Mouse (Mus musculus) gonadal fat pad, adult 2 months (tissue): ENCODE measurements at regions not wholly inside any gene's neighbourhood (a gene's known extent, or its start where the extent isn't known, plus 50 kb on each side); places are given as distances from the start of the nearest gene placed in this dataset.

Experiments
- DNase-seq: peaks from one replicate; pipeline ENCODE4 v3.0.0-alpha.2; 2012; ENCODE audit warnings: low read depth

DNA sequence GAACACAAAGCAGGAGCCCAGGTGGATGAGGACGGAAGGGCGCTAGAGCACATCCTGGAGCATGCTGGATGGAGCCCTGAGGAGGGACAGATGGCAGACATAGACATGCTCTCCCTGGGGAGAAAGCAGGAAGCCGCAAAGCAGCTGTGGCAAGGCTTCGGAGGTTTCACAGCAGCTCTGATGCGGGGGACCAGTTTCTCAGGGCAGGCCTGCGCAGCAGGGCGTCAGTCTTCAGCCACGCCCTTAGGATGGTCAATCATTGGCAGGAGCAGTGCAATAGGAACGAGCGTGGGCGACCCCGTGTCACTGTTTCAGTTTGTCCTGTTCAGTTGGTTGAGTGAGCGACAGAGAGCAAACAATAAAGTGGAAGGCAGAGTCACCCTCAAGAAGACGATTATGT, 343.8 kb upstream of the Gm10131 start:
- DNase-seq = no peak

DNA sequence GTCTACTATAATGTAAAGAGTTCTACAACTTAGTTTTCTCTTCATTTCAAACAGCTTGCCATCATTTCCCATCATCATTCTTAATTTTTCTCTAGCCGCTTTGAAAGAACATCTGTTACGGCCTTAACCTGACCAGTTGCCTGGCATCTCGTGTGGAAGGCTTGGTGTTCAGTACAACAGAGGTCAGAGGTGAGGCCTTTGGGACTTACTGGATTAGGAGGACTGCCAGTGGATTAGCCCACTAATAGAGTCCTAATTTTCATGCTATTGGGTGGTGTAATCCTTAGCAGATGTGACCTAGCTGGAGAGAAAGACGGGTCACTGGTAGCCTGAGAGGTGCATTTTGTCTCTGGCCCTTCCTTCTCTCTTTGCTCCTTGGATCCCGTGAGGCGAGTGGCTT, 341.3 kb upstream of the Gm10131 start:
- no peak for DNase-seq

DNA sequence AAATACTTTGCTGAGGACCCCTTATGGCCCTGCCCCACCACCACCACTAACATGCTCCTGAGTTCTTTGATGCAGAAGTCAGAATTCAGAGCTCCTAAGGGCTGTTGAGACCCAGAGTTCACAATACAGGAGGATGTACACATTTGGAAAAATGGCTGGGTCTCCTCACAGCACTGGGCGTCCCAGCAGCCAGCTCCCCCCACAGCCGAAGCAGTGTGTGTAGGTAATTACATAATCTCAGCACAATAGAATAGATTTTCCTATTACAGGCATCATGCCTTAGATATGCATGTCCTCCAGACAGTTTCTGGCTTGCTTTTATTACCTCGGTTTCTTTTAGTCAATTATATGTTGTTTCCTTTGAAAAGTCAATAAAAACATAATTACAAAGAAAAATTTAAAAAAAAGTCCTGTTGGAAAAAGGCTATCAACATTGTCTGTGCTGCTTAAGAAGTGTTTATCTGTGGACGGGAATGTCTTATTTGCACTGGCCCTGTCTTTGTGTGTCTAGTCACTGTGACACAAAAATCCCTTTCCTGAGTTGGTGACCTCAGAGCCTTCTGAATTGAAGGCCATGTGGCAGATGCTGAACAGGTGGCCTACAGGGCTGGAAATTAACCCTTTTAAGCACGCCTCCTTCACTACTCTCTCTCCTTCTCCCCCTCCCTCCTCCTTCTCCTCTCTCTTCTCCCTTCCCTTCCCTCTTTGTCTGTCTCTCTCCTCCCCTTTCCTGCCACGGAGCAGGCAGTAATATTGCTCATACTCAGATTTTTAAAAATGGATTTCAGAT, 339.9 kb upstream of the Gm10131 start:
- no peak for DNase-seq

DNA sequence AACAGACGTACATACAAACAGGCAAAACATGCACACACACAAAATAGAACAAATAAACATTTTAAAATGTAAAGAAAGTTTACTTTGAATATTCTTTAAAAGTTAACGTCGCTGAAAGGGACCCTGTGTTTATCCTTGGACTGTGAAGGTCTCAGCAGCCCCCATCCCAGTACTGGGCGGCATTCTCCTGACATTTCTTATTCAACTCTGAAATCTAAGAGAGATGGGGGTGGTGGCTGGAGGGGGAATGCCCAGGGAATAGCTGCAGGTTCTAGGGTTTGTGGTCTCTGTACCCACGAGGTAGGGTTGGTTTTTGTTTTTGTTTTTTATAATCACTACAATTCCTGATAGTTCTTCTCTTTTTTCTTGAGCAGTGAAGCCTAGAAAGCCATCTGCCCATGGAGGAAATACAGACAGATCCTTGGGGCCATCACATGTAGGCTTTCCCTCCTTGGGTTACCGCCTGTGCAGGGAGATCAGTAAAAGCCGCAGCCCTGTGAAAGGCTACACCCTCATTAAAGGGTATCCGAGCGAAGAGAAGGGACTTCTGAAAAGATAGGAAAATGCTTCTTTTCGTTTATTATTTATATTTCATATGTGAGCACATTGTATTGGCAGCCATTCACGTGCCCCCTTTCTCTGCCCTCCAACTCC, 338.0 kb upstream of the Gm10131 start:
- no peak for DNase-seq

DNA sequence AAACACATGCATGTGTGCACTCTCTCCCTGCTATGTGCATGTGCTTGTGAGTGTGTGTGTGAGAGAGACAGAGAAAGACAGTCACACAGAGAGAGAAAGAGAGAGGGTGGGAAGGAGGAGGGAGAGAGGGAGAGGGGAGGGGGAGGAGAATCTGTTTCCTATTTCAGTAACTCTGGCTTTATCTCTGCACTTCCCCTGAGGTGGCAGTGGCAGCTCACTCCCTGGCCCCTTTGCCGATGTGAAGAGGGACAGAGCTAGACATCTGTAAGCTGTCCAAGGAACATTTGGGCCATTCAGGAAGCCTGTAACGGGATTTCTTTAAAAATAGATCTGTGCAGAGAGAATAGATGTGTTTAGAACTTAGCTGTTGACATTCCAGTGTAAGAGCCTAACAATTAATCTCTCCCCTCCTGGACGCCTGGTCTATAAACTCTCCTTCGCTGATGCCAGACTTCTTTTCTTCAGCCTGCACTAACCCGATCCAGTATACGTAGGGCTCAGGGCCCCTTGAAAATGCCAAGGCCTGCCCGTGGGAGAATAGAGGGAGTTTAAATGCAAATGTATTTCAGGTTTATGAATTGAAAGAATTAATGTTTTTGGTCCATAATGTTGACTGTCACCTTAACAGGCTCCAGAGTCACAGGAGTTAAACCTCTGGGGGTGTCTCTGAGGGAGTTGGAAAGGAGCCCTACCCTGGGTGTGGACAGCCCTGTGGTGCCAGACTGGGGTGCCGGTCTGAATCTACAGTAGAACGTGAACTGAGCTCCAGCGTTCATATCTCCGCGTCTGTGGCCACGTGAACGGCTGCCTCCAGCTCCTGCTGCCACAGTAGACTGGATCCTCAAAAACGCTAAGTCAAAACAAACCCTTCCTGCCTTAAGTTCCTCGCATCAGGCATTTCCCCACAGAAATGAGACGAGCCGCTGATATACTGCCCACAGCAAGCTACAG, 336.6 kb upstream of the Gm10131 start:
- no peak for DNase-seq

DNA sequence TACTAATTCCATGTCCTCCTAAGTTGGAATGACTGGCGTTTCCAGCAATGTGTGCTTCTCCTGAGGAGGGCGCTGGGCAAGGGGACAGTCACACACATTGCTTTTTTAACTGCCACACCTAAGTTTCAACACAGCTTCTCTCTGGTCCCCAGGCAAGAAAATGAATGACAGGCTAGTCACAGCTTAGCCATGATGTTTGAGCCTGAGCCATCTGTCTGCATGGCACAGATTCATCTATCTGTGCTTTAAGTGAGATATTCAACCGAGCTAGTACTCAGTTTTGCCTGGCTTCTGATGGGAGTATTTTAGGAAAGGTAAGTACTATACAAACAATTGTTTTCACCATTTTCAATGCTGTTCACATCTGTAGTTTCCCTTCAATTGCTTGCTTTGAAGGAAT, 331.2 kb upstream of the Gm10131 start:
- DNase-seq = no peak

DNA sequence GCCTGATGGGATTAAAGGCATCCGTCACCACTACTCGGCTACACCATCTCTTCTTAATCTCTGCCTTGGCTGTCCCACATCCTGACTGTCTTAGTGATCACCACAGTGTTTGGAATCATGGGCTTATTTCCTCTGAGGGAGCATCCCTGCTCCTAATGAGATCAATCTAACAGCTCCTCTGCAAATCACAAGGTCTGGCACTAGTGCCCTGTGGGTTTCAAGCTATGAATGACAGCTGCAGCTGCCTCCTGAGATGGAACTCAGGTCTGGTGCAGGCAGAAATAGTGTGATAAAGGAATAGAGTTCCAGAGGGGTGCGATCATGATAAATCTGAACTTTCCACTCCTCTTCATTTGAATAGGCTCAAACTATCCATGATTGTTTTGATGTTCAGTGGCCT, 330.2 kb upstream of the Gm10131 start:
- DNase-seq = no peak

DNA sequence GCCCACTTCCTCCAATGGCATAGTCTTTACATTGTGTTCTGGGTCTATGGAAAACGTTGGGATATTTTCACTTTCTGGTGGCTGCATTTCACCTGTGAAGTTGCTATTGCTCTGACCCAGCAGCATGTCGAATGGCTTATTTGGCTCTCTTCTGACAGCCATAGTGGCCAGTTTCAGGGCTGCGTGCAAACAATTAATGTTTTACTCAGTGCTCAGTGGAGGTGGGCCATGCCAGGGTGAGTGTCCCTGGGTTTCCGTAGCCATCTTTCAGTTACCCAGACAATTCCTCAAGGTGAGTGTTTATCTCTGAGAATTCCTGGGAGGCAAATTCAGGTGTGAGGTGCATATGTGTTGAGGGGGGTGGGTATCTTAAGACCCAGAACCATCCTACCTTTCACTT, 329.2 kb upstream of the Gm10131 start:
- no peak for DNase-seq

DNA sequence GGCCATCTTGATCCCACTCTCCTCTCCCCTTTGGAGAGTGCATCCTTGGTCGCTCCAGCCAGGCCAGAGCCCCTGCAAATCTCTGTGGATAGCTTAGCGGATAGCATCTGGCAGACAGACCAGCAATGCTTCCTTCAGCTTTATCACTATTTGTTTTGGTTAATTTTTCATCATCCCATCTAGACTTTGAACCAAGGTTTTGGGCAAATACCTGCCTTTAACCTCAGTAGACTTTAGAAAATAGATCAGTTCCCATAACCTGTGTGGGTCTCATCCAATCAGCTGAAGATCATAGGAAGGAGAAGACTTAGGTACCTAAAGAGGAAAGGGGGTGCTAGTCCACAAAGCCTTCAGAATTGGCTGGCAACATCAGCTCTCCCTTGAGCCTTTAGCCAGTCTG, 327.2 kb upstream of the Gm10131 start:
- no peak for DNase-seq

DNA sequence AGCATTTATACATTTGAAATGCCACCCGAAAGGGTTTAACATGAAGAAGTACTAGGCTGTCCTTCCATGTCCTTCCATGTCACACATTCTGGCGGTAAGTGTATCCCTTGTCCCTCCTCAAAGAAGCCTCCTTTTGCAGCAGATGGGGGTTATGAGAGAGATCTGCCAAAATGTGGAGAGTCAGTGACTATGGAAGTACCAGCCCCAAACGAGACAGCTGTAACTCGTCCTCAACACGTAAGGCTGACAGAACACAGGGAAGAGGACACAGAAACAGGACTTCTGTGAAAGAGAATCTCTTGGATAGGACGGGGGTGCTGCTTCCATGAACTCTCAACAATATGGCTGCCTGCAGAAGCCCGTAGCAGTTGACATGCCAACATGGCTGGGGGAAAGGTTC, 320.4 kb upstream of the Gm10131 start:
- DNase-seq = no peak

DNA sequence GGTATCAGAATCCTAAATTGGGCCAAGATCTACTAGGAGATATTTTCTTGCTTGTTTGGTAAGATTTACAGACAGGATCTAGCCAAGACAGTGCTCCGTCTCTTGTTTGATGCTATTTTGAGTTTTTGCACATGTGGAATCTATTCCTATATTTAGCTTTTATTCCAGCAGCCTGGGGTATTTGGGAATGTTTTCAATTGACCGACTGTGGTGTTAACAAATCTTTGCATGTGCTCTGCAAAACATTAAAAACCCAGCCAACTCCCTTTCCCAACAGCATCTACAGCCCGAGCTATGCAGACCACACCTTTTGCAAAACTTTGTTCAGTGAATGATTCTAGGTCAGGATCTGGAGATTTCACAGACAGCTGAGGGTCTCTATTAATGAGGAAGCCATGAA, 317.7 kb upstream of the Gm10131 start:
- DNase-seq = no peak

DNA sequence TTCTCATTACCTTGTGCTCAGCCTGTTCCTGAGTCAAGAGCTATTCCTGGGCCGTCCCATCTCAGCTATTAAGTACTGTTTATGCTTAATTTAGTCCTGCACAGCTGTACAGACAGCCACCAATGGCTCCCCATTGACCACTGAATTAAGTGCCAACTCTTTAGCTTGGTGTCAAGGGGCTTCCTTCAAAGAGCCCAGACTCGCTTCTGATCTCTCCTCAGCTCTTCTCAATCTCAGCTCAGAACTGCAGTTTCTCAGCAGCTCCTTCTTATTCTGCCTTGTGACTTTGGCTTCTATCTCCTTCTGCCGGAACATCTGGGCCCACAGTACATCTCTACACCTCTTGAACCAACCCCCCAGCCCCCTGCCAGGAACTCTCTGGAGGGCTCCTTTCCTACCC, 290.0 kb upstream of the Gm10131 start:
- no peak for DNase-seq

DNA sequence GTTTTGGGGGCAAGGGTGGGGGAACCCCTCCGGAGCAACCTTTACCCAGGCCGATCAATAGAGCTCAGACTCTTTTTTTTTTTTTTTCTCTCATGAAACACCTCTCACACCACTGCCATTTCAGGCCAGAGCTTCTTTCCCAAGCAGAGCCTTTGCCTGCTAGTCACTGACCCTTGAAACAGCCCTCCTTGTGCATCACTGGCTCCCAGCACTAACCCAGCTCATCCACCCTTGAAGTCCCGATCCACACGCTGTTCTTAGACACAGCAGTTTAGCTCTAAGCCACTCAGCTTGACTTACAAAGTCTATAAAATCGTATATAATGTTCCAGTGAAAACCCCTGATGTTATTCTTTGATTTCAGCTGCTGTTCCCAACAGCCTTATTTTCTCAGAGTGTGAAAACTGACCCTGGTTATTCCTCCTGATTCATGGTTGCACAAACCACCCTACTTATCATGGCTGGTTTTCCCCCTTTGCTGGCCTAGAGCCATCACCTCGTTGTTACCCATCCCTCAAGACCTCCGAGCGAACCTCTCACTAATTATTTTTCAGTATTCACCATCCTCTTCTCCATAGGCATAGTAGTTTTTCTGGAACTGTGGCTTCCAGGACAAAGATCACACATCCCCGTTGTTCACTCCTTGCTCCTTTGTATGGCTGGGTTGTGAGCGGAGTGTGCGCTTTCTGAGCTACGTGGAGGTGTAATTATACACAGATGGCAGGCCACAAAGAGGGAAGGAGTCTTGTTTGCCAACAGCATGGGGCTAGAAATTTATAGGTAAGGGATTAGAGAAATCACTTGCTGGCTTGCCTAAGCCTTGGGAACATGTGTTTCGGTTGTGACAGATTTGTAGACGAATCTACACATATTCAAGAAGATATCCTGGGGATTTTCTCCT, 287.6 kb upstream of the Gm10131 start:
- no peak for DNase-seq

DNA sequence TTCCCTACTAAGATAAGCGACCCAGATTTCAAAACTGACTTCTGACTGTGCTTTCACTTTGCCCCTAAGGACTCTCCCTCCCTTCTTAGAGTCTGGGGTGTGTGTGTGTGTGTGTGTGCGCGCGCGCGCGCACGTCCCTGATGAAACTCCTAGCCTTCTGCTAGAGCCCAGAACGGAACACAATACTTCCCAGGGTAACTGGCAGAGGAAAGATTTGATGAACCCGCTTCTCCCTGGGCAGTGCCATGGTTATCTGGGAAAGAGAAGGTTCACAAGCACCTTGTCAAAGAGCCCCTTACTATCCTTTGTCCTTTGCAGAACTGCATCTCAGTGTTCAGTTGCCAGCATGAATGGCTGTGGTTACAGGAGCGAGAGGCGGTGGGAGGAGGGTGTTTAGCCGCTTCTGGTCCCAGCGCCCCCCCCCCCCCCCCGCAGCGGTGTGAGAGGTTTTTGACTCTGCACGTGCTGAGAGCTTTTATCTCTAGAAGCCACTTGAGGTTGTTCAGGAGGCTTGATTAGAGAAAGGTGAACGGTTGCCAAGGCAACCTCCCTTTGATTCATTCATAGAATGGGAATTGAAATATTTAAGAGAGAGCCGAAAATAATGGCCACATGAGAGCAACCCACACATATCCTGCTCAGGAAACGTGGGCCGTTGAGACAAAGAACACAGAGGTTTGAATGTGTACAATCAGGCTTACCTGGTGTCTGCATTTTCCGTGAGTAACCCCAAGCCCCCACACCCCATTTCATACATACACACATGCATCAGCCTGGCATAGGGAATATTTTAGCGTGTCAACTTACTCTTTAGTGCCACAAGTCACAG, 286.3 kb upstream of the Gm10131 start:
- DNase-seq = no peak

DNA sequence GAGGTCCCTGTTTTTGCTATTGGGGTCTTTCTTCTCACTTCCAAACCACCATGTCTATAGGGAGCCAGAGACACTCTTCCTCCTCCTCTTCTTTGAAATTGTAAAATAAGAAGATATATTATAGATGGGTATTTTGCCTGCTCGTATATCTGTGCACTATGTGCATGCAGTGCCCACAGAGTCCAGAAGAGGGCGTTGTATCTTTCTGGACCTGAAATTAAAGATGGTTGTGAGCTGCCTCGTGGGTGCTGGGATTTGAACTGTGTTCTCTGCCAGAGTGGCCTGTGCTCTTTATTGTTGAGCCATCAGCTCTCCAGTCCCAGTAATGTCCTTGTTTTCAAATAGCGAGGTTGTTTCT, 285.7 kb upstream of the Gm10131 start:
- no peak for DNase-seq

DNA sequence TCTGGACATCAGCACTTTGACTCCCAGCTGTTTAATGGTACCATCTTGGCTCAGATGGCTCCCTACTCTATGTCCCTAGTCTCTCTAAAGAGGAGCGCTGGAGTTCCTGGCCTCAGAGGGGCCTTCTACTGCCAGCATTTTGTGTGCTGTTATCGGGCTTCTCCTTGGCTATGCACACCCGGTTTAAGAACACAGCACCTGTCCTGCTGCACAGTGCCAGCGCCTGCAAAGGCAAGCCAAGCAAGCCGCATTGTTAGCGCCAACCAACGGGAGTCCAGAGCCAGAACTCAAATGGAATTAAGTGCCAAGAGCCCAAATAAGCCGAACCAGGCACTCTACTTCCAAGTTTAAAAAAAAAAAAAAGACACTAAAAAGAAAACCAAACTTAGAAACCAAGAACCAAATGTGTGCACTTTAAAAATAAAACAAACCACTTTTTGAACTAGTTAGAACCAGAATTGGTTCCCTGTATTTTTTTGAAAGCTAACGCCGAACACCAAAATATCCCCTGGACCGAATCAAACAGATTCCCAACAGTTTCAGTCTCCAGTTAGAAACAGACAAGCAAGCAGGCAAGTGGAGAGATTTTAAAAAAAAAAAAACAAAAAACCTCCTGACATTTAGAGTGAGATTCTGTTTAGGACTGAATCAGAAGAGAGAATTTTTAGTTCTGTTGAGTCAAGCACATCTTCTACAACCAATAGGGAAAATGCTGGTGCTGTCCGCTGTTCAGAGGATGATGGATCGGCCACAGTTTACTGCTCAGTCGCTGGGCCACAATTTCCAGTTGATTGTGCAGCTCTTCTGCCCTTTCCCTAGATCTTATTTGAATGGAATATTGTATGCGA, 281.7 kb upstream of the Gm10131 start:
- peak; percentile 16 for DNase-seq

DNA sequence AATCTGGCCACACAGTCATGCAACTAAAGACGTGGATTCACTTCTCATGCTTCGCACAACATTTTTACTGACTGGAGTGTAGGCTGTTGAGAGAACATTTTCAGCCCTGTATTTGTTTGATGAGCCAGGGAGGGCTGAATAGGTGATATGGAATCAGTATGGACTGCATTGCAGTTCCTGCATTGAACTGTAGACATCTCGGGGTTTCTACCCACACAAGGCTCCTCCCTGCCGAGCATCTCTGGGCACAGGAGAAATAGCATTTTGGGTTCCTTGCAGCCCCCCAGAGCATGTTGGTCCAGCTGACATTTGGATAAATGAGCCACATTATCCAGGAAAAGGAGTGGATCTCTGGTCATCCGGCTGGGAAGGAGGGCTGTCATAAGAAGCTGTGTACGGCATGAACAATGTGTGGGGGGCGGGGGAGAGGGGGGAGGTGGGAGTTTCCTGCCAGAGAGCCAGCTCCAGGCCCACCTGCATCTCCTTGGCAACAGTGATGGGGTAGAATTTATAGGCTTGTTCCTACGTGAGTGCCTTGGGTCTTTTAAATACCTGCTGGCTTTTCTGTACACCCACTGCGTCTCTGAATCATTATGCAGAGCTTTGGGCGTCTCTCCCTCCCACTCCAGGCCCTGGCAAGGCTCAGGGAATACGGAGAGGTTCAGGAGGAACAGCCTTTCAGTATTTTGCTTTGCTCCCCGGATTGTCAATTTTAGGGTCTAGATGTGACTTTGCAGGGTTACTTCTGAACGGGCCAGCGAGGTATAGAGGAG, 280.9 kb upstream of the Gm10131 start:
- DNase-seq = peak; percentile 19

DNA sequence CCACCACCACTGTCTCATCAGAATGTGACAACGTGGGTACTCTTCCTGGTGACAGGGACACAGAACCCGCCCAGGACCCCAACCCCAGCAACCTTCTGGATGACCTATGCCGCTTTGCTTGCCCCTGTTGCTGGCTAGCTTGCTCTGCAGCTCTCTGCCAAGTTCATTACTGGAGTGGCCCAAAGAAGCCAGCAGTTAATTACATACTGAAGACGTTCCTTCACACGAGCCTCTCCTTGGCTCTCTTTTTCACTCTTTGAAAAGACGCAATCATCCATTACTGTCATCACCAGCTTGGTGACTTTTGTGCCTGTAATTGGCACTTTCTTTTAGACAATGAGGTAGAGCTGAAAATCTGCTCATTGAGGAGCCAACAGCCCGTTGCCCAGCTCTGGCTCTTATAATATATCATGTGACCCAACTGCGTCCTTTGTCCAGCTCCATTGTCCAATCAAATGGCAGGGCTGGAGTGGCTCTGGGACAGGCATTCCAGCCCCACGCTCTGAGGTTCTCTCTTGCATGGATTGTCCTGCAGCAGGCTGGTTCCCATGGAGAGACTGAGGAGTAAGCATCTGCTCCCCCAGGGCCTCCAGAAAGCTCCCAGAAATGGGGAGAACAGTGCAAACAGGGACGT, 274.4 kb upstream of the Gm10131 start:
- no peak for DNase-seq
